Mouse (Mus musculus) ES-E14 (cell line): ENCODE results near the gene Plch2. TPM values are rescaled to one million over a fixed set of nuclear protein-coding genes. Genes with fewer than 3 reads are reported as not detected.

Experiments
- DNase-seq: peaks from one replicate; pipeline ENCODE4 v3.0.0-alpha.2; 2013; ENCODE audit warnings: low read depth, low spot score
- H3K27ac ChIP-seq: 2 replicates; pipeline ENCODE4 v1.5.1; 2012; ENCODE audit warnings: low read depth, mild to moderate bottlenecking, low read length, moderate library complexity, mixed read lengths; ENCODE audit not compliant: poor library complexity, insufficient read depth, severe bottlenecking
- H3K36me3 ChIP-seq: 2 replicates; pipeline ENCODE4 v1.6.1; 2012; ENCODE audit warnings: mild to moderate bottlenecking, low read length, moderate library complexity, mixed read lengths; ENCODE audit not compliant: control insufficient read depth, poor library complexity, insufficient read depth, severe bottlenecking
- H3K4me1 ChIP-seq, 2 experiments: fragments of 150-350 bp in 1 of 2; sonication (generic) in 1 of 2; 2 replicates each; pipeline ENCODE4 v1.6.1; 2012; ENCODE audit warnings: low read length in 2 of 2, mild to moderate bottlenecking in 1 of 2, mixed read lengths in 1 of 2; ENCODE audit not compliant: control insufficient read depth in 2 of 2, insufficient read depth in 2 of 2, poor library complexity in 1 of 2
- H3K4me3 ChIP-seq, 2 experiments: fragments of 150-350 bp in 1 of 2; sonication (generic) in 1 of 2; 2 replicates each; pipeline ENCODE4 v1.5.1; 2012; ENCODE audit warnings: low read length in 2 of 2, low read depth in 1 of 2, mild to moderate bottlenecking in 1 of 2, mixed read lengths in 1 of 2; ENCODE audit not compliant: insufficient read depth in 1 of 2, poor library complexity in 1 of 2, severe bottlenecking in 1 of 2
- H3K9ac ChIP-seq: 2 replicates; pipeline ENCODE4 v1.6.1; 2012; ENCODE audit warnings: low read depth, mild to moderate bottlenecking, low read length, mixed read lengths; ENCODE audit not compliant: poor library complexity, insufficient read depth, severe bottlenecking
- H3K9me3 ChIP-seq: fragments of 150-350 bp; sonication (generic); 2 replicates; pipeline ENCODE4 v1.6.1; 2012; ENCODE audit warnings: low read depth, mild to moderate bottlenecking, low read length; ENCODE audit not compliant: control insufficient read depth, insufficient read depth
- CHD2 ChIP-seq: IDR thresholded peaks from 2 replicates; pipeline ENCODE4 v1.6.1; 2014; ENCODE audit warnings: mild to moderate bottlenecking, low read depth, low read length, inconsistent platforms
- HCFC1 ChIP-seq: IDR thresholded peaks from 2 replicates; pipeline ENCODE4 v1.6.1; 2012; ENCODE audit warnings: low read length, inconsistent platforms, borderline replicate concordance; ENCODE audit not compliant: insufficient read depth
- MAFK ChIP-seq: IDR thresholded peaks from 2 replicates; pipeline ENCODE4 v1.6.1; 2014; ENCODE audit warnings: mild to moderate bottlenecking, low read depth, low read length, inconsistent platforms; ENCODE audit not compliant: insufficient read depth
- ZC3H11A ChIP-seq: IDR thresholded peaks from 2 replicates; pipeline ENCODE4 v1.6.1; 2012; ENCODE audit warnings: low read depth, mild to moderate bottlenecking, inconsistent platforms, low read length, borderline replicate concordance
- ZNF384 ChIP-seq: IDR thresholded peaks from 2 replicates; pipeline ENCODE4 v1.6.1; 2012; ENCODE audit warnings: low read depth, low read length, inconsistent platforms
- in situ Hi-C, 2 experiments: fragments of 600-800 bp; cut with MboI; formaldehyde crosslinking; loops; one replicate each; pipeline ENCODE4 v1.15.1; 2025; ENCODE audit warnings: low sequenced_read_pairs in 2 of 2, inconsistent platforms in 1 of 2; ENCODE audit not compliant: unreplicated experiment in 2 of 2
- total RNA-seq: library from RNA; depleted of rRNA; stranded (reverse); fragments of 300-350 nt; gene quantifications from 2 replicates; pipeline ENCODE4 v1.2.3, GENCODE M21; 2012

Gene Plch2
- total RNA-seq, 1 experiment = 0.94 TPM

- H3K4me3 ChIP-seq = no peak overlapping the region
- no peaks in the 10 kb centered on the region for H3K4me1 ChIP-seq
- no peak overlapping the region for H3K27ac ChIP-seq
- no peak for TF ChIP-seq ZNF384
- TF ChIP-seq HCFC1 = no peak
- TF ChIP-seq CHD2 = no peak
- H3K36me3 ChIP-seq = no peaks in the 10 kb centered on the region
- no peak overlapping the region for H3K9ac ChIP-seq
- in situ Hi-C loops = no loop called here
- no peaks in the 10 kb centered on the region for H3K9me3 ChIP-seq
- DNase-seq = no peak
Observed at GRCm38 (mm10) chr4:155034202-155034601, 22.4 kb downstream of the Plch2 start.

- Histone ChIP-seq H3K9ac (no peak overlapping the region), H3K9me3 (no peaks in the 10 kb centered on the region), H3K4me3 (no peak overlapping the region), H3K36me3 (no peaks in the 10 kb centered on the region), H3K4me1 (no peaks in the 10 kb centered on the region), H3K27ac (no peak overlapping the region)
- in situ Hi-C loops = no loop called here
- DNase-seq = no peak
- TF ChIP-seq MAFK = no peak
- TF ChIP-seq HCFC1 = no peak
- no peak for TF ChIP-seq ZC3H11A
- TF ChIP-seq CHD2 = no peak
- no peak for TF ChIP-seq ZNF384
Observed at GRCm38 (mm10) chr4:155033115-155033514, 23.5 kb downstream of the Plch2 start.

GRCm38 (mm10) chr4:155024170-155025010 is 32.2 kb downstream of the Plch2 start:
- Histone ChIP-seq H3K36me3 (no peaks in the 10 kb centered on the region), H3K27ac (no peak overlapping the region), H3K4me1 (0 out of 4 replicates have a peak, but pooled peaks cover 0 to 4% of the 10 kb centered on the region in 2 experiments), H3K9ac (no peak overlapping the region), H3K4me3 (no peak overlapping the region), H3K9me3 (no peaks in the 10 kb centered on the region)
- DNase-seq = no peak
- in situ Hi-C loops = no loop called here
- no peak for TF ChIP-seq CHD2
- TF ChIP-seq MAFK = no peak
- no peak for TF ChIP-seq ZC3H11A
- TF ChIP-seq ZNF384 = no peak
- no peak for TF ChIP-seq HCFC1

- no peak for DNase-seq
- no peaks in the 10 kb centered on the region for H3K9me3 ChIP-seq
- no peak for TF ChIP-seq HCFC1
- no peak for TF ChIP-seq MAFK
- TF ChIP-seq ZC3H11A = no peak
- TF ChIP-seq ZNF384 = no peak
- TF ChIP-seq CHD2 = no peak
- no peak overlapping the region for H3K9ac ChIP-seq
- H3K4me1 ChIP-seq = peaks cover 0 to 7% of the 10 kb centered on the region in 2 experiments; a peak in 1 of 4 replicates
- in situ Hi-C loops = no loop called here
- H3K4me3 ChIP-seq = no peak overlapping the region
- H3K27ac ChIP-seq = no peak overlapping the region
- no peaks in the 10 kb centered on the region for H3K36me3 ChIP-seq
Observed at GRCm38 (mm10) chr4:155022228-155022855, 34.2 kb downstream of the Plch2 start.
